Mouse (Mus musculus): ENCODE data around the gene Limch1.

Limch1 gene

DNA sequence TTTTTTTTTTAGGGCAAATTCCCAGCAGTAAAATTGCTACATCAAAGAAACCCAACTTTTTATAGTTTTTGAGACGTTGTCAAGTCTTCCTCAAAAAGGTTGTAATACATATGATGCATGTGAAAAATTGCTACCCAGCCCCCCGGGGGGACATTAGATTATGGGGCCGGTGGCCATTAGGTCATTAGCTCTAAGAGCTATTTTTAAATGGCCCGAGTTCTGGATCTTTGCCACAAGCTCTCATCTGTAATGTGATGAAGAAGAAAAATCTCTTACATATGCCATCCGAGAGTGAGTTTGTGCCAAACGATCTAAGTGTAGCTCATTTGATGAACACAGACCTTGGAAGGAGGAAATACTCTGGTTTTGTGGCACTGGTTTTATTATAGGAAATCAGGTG is 183.7 kb downstream of the Limch1 start:
- H3K27me3 ChIP-seq (ENCODE audit: insufficient read depth, low read length) = no peaks in the 10 kb centered on the region
- no peak overlapping the region for H3K4me3 ChIP-seq (replicated peaks; ENCODE audit: low read length)
- no peaks in the 10 kb centered on the region for H3K36me3 ChIP-seq (ENCODE audit: insufficient read depth, low read length)
- TF ChIP-seq POU5F1 (IDR thresholded peaks at IDR 0.05; ENCODE audit: borderline replicate concordance, low read length) = no peak
- TF ChIP-seq NANOG (IDR thresholded peaks at IDR 0.05; ENCODE audit: borderline replicate concordance, low read length) = no peak
- no peak for TF ChIP-seq CTCF (conservative IDR thresholded peaks at IDR 0.05; ENCODE audit: low read length)
- H3K9me3 ChIP-seq (ENCODE audit: low read length) = no peaks in the 10 kb centered on the region
- H3K4me1 ChIP-seq (replicated peaks; ENCODE audit: low read depth, low read length) = no peaks in the 10 kb centered on the region

DNA sequence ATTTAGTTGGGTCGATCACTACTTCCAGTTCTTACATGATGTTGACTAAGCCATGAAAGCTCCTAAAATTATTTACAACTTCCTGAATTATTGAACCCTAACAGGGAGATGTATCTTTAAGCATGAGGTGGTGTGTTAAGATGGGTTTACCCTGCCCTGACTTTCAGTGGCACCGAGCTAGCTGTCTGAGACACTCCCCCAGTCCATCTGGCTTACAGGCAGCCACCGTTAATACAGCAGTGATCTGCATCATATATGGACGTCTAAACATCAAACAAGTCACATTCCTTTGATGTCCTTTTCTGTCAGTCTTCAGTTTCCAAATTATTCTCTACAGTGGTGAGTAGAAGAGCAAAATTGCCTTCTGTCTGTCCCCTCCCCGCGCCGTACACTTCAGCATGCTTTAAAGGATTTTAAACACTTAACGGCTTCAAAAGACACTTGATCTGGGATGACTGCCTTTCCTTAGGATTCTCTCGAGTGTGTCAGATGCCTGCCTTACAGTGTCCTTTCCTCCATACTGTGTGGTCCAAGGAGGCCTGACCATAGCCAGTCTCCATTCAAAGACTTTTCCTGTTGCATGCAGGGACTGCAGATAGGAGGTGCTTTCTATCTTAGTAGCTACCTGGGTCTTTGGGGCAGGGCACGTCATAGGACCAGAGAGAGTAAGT is 187.6 kb downstream of the Limch1 start:
- TF ChIP-seq NANOG (IDR thresholded peaks at IDR 0.05; ENCODE audit: borderline replicate concordance, low read length) (no peak), POU5F1 (IDR thresholded peaks at IDR 0.05; ENCODE audit: borderline replicate concordance, low read length) (no peak), CTCF (conservative IDR thresholded peaks at IDR 0.05; ENCODE audit: low read length) (no peak)
- H3K36me3 ChIP-seq (ENCODE audit: insufficient read depth, low read length) = no peaks in the 10 kb centered on the region
- no peaks in the 10 kb centered on the region for H3K27me3 ChIP-seq (ENCODE audit: insufficient read depth, low read length)
- no peaks in the 10 kb centered on the region for H3K9me3 ChIP-seq (ENCODE audit: low read length)
- H3K4me1 ChIP-seq (replicated peaks; ENCODE audit: low read depth, low read length) = no peaks in the 10 kb centered on the region
- no peak overlapping the region for H3K4me3 ChIP-seq (replicated peaks; ENCODE audit: low read length)

DNA sequence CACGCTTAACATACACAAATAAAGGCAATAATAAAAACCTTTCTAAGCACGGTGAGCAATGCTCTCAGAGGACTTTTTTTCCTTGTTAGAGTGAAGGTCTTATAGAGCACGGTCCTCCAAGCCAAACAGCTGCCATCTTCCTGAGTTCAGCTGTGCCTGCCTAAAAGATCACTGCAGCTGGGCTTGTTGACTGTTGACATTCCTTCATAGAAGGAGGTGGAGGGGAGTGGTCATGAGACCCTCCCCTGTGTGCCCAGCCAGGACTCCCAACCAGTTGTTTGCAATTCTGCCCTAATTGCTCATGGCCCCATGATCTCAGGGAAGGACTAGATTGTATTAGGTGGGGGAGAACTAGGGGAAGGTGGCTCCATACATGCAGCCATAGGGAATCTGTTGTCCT is 189.0 kb downstream of the Limch1 start:
- Histone ChIP-seq H3K36me3 (ENCODE audit: insufficient read depth, low read length) (no peaks in the 10 kb centered on the region), H3K9me3 (ENCODE audit: low read length) (no peaks in the 10 kb centered on the region), H3K27me3 (ENCODE audit: insufficient read depth, low read length) (no peaks in the 10 kb centered on the region), H3K4me3 (replicated peaks; ENCODE audit: low read length) (no peak overlapping the region), H3K4me1 (replicated peaks; ENCODE audit: low read depth, low read length) (no peaks in the 10 kb centered on the region)
- TF ChIP-seq NANOG (IDR thresholded peaks at IDR 0.05; ENCODE audit: borderline replicate concordance, low read length) (no peak), POU5F1 (IDR thresholded peaks at IDR 0.05; ENCODE audit: borderline replicate concordance, low read length) (no peak), CTCF (conservative IDR thresholded peaks at IDR 0.05; ENCODE audit: low read length) (no peak)

DNA sequence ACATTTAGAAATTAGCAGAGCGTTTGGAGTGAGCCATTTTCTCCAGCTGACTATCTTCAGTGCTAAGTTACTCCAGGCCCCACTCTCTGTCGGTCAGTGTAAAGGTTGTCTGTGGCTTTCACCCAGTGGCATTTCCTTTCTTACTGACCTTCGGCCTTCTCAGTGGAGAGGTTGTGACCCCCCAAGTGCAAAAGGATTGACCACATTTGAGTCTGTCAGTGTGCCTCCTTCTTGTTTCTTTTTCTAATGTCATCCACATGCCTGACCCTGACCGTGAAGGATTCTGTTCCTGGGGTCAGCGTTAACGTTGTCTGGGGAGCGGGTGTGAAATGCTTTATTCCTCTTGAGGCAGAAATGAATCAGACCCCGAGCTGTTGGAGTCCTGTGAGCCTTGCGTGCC is 191.7 kb downstream of the Limch1 start:
- TF ChIP-seq CTCF (conservative IDR thresholded peaks at IDR 0.05; ENCODE audit: low read length) (no peak), NANOG (IDR thresholded peaks at IDR 0.05; ENCODE audit: borderline replicate concordance, low read length) (no peak), POU5F1 (IDR thresholded peaks at IDR 0.05; ENCODE audit: borderline replicate concordance, low read length) (no peak)
- Histone ChIP-seq H3K36me3 (ENCODE audit: insufficient read depth, low read length) (no peaks in the 10 kb centered on the region), H3K27me3 (ENCODE audit: insufficient read depth, low read length) (no peaks in the 10 kb centered on the region), H3K9me3 (ENCODE audit: low read length) (no peaks in the 10 kb centered on the region), H3K4me3 (replicated peaks; ENCODE audit: low read length) (no peak overlapping the region), H3K4me1 (replicated peaks; ENCODE audit: low read depth, low read length) (no peaks in the 10 kb centered on the region)

DNA sequence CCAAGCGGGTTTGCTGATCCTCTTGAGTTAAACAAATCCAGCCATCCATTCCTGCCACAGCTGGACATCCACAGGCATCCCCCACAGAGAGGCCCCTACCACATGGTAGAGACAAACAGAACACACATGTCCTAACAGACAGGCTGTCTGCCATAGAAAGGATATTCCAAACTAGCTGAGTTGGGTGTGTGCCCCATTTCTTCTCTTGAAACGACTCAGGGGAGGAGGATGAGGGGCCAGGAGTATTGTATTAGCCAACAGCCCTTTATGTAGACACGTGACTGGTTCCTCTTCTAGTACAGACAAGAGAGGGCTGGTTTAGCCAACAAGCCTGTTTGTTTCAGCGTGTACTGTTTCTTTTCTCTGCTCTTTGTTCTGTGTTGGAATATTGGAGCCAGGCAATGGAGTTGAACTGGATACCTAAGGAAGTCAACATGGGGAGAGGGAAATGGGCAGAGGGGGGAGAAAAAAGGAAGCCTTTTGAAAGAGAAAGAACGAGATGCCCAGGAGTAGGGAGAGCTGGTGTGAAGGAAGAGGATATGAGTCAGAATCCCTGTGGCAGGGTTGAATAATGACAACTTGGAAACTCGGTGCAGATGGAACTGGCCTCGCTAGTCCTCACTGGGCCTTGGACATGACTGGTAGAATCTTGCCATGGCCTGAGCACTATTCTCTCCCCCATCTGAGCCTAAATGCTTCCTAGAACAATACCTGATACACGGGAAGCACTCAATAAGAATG is 196.3 kb downstream of the Limch1 start:
- TF ChIP-seq NANOG (IDR thresholded peaks at IDR 0.05; ENCODE audit: borderline replicate concordance, low read length) (no peak), CTCF (conservative IDR thresholded peaks at IDR 0.05; ENCODE audit: low read length) (no peak), POU5F1 (IDR thresholded peaks at IDR 0.05; ENCODE audit: borderline replicate concordance, low read length) (no peak)

DNA sequence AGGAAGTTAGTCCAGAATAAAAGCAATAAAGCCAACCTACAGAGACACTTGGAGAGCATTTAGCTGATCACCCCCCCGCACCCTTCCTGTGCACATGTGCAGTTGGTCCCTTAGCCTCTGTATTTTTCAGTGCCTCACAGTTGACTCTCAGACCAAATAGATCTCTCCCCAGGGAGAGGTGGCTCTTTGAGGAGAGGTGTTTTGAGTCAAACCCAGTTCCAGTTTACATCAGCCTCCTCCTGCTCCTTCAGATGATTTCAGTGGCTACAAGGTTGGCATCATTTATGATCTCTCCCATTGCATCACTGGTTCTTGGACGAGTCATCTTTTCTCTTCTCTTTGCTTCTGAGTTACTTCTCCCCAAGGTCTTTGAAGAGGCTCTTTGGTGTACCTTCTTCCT is 197.3 kb downstream of the Limch1 start:
- H3K9me3 ChIP-seq (ENCODE audit: low read length) = no peaks in the 10 kb centered on the region
- no peaks in the 10 kb centered on the region for H3K4me1 ChIP-seq (replicated peaks; ENCODE audit: low read depth, low read length)
- no peaks in the 10 kb centered on the region for H3K36me3 ChIP-seq (ENCODE audit: insufficient read depth, low read length)
- no peak for TF ChIP-seq NANOG (IDR thresholded peaks at IDR 0.05; ENCODE audit: borderline replicate concordance, low read length)
- TF ChIP-seq CTCF (conservative IDR thresholded peaks at IDR 0.05; ENCODE audit: low read length) = no peak
- TF ChIP-seq POU5F1 (IDR thresholded peaks at IDR 0.05; ENCODE audit: borderline replicate concordance, low read length) = no peak
- H3K4me3 ChIP-seq (replicated peaks; ENCODE audit: low read length) = no peak overlapping the region
- no peaks in the 10 kb centered on the region for H3K27me3 ChIP-seq (ENCODE audit: insufficient read depth, low read length)

More for the DNA sequence above, 196.3 kb downstream of the Limch1 start:
- no peak overlapping the region for H3K4me3 ChIP-seq (replicated peaks; ENCODE audit: low read length)
- H3K36me3 ChIP-seq (ENCODE audit: insufficient read depth, low read length) = no peaks in the 10 kb centered on the region
- H3K9me3 ChIP-seq (ENCODE audit: low read length) = no peaks in the 10 kb centered on the region
- no peaks in the 10 kb centered on the region for H3K27me3 ChIP-seq (ENCODE audit: insufficient read depth, low read length)
- no peaks in the 10 kb centered on the region for H3K4me1 ChIP-seq (replicated peaks; ENCODE audit: low read depth, low read length)

DNA sequence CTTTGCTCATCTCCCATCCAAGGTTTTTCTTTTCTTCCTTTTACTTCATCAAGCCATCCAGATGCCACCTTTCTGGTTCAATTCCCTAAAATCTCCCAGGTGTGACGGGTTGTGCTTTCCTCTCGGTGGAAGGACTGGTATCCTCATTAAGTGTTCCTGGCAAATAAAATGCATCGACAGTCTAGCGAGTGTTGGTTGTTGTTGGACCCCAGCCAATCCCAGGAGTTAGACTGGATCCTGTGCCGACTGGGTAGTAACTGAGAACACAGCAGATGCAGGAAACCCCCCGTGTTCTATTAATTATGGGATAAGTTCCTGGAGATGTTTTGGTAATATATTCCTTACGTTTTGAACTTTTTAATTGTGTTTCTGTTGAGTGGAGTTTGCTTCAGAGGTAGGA is 197.9 kb downstream of the Limch1 start:
- Histone ChIP-seq H3K36me3 (ENCODE audit: insufficient read depth, low read length) (no peaks in the 10 kb centered on the region), H3K9me3 (ENCODE audit: low read length) (no peaks in the 10 kb centered on the region), H3K4me3 (replicated peaks; ENCODE audit: low read length) (no peak overlapping the region), H3K27me3 (ENCODE audit: insufficient read depth, low read length) (no peaks in the 10 kb centered on the region), H3K4me1 (replicated peaks; ENCODE audit: low read depth, low read length) (no peaks in the 10 kb centered on the region)
- no peak for TF ChIP-seq POU5F1 (IDR thresholded peaks at IDR 0.05; ENCODE audit: borderline replicate concordance, low read length)
- no peak for TF ChIP-seq NANOG (IDR thresholded peaks at IDR 0.05; ENCODE audit: borderline replicate concordance, low read length)
- no peak for TF ChIP-seq CTCF (conservative IDR thresholded peaks at IDR 0.05; ENCODE audit: low read length)

DNA sequence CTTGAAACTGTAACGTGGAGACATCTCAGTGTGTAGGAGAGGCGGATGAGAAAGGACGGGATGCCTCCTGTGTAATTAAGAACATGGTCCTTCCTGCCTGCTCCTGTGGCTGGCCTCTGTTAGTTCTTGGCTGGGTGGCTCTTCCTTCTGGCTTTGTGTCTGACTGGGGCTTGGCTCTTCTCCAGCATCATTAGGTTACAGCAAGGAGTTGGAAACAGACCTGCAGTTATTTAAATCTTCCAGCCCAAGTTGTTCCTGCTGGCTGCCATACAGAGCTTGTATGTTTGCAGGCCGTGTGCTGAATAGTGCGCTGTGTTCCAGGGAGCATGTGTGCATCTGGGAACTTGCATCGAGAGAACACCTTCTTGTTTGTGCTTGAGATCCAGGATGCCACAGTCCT is 202.3 kb downstream of the Limch1 start:
- Histone ChIP-seq H3K36me3 (ENCODE audit: insufficient read depth, low read length) (no peaks in the 10 kb centered on the region), H3K27me3 (ENCODE audit: insufficient read depth, low read length) (0 out of 2 replicates have a peak, but pooled peaks cover 4% of the 10 kb centered on the region), H3K4me1 (replicated peaks; ENCODE audit: low read depth, low read length) (no peaks in the 10 kb centered on the region), H3K4me3 (replicated peaks; ENCODE audit: low read length) (no peak overlapping the region), H3K9me3 (ENCODE audit: low read length) (peaks cover 5% of the 10 kb centered on the region)
- TF ChIP-seq NANOG (IDR thresholded peaks at IDR 0.05; ENCODE audit: borderline replicate concordance, low read length) = no peak
- no peak for TF ChIP-seq POU5F1 (IDR thresholded peaks at IDR 0.05; ENCODE audit: borderline replicate concordance, low read length)
- TF ChIP-seq CTCF (conservative IDR thresholded peaks at IDR 0.05; ENCODE audit: low read length) = no peak
